Mouse (Mus musculus) midbrain, postnatal 0 days (tissue): ENCODE measurements at regions not wholly inside any gene's neighbourhood (a gene's known extent, or its start where the extent isn't known, plus 50 kb on each side); places are given as distances from the start of the nearest gene placed in this dataset.
A peak's percentile ranks its signal among the peaks of the same experiment; 100 is the strongest.
"Not testable (repeated sequence)": the region's sequence is repeated elsewhere in the genome, so short reads cannot be mapped to it uniquely, and the experiment has no call there.

Source experiments
- ATAC-seq: fragments of 200-750 bp; cut with Nextera tagmentation; 2 replicates; pipeline ENCODE4 v1.8.0; 2017; ENCODE audit warnings: moderate number of reproducible peaks, mild to moderate bottlenecking, moderate TSS enrichment, moderate library complexity; ENCODE audit not compliant: low FRiP score
- DNase-seq: peaks from one replicate; pipeline ENCODE4 v3.0.0-alpha.2; 2015; ENCODE audit warnings: low spot score
- H3K27ac ChIP-seq: fragments of 300-500 bp; sonication (generic); 2 replicates; pipeline ENCODE4 v1.5.1; 2014; ENCODE audit warnings: low read depth, mild to moderate bottlenecking, low read length, mixed read lengths
- H3K27me3 ChIP-seq: fragments of 300-500 bp; sonication (generic); 2 replicates; pipeline ENCODE4 v1.6.1; 2014; ENCODE audit warnings: low read length, control low read depth, mixed read lengths; ENCODE audit not compliant: insufficient read depth
- H3K36me3 ChIP-seq: fragments of 300-500 bp; sonication (generic); 2 replicates; pipeline ENCODE4 v1.6.1; 2014; ENCODE audit warnings: low read length, control low read depth, mixed read lengths; ENCODE audit not compliant: insufficient read depth
- H3K4me1 ChIP-seq: fragments of 300-500 bp; sonication (generic); 2 replicates; pipeline ENCODE4 v1.6.1; 2014; ENCODE audit warnings: mild to moderate bottlenecking, control low read depth, antibody characterized with exemption, low read length, mixed read lengths; ENCODE audit not compliant: insufficient read depth
- H3K4me2 ChIP-seq: fragments of 300-500 bp; sonication (generic); 2 replicates; pipeline ENCODE4 v1.6.1; 2014; ENCODE audit warnings: low read depth, mild to moderate bottlenecking, low read length, mixed read lengths; ENCODE audit not compliant: poor library complexity, severe bottlenecking
- H3K4me3 ChIP-seq: fragments of 300-500 bp; sonication (generic); 2 replicates; pipeline ENCODE4 v1.5.1; 2014; ENCODE audit warnings: low read depth, mild to moderate bottlenecking, low read length, moderate library complexity
- H3K9ac ChIP-seq: fragments of 300-500 bp; sonication (generic); replicated peaks from 2 replicates; pipeline ENCODE4 v1.6.1; 2014; ENCODE audit warnings: mild to moderate bottlenecking, low read length, moderate library complexity, mixed read lengths; ENCODE audit not compliant: poor library complexity, severe bottlenecking
- H3K9me3 ChIP-seq: fragments of 300-500 bp; sonication (generic); 2 replicates; pipeline ENCODE4 v1.6.1; 2016; ENCODE audit warnings: low read length, control low read depth
- CTCF ChIP-seq: IDR thresholded peaks from 2 replicates; pipeline ENCODE4 v1.5.1; 2016; ENCODE audit warnings: antibody characterized with exemption, mild to moderate bottlenecking
- WGBS: fragments of 180-500 bp; shearing (Covaris S2); extraction: QIAGEN DNeasy Blood & Tissue Kit; methylation state at CpG from one replicate; pipeline ENCODE4 v1.1.7; 2014; 5-methylcytosine and 5-hydroxymethylcytosine counted together

DNA sequence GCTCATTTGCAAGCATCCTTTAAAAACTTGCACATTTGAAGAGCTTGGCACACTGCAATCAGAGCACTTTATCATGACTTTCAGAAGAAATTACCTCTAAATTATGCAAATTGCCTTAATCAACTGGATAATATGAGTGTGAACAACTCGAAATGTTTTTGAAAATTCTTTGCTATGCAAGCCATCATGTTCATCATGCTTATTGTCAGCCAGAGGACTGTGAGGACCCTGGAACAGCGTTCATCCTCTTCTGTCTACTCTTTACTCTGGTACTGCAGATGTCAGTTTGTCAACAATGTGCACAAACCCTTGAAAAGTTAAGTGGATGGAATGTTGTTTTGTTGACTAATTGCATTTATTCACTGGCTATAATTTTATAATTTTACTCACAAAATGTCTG lies 1899.9 kb upstream of the Slc39a10 start:
- Histone ChIP-seq H3K4me1 (no peaks in the 10 kb centered on the region), H3K36me3 (no peaks in the 10 kb centered on the region), H3K27ac (no peak overlapping the region), H3K4me2 (no peak overlapping the region), H3K27me3 (no peaks in the 10 kb centered on the region), H3K9me3 (no peaks in the 10 kb centered on the region), H3K9ac (no peak overlapping the region), H3K4me3 (no peak overlapping the region)
- WGBS, result 84% methylated on average over 2 of the region's 2 CpGs
- ATAC-seq, result no peak
- DNase-seq, result no peak
- TF ChIP-seq CTCF, result no peak

GRCm38 (mm10) chr1:48753252-48753755 lies 1860.7 kb upstream of the Slc39a10 start:
- Histone ChIP-seq H3K4me1 (no peaks in the 10 kb centered on the region), H3K4me3 (no peak overlapping the region), H3K36me3 (no peaks in the 10 kb centered on the region), H3K27ac (no peak overlapping the region), H3K9ac (no peak overlapping the region), H3K27me3 (no peaks in the 10 kb centered on the region), H3K9me3 (no peaks in the 10 kb centered on the region), H3K4me2 (no peak overlapping the region)
- no peak for TF ChIP-seq CTCF
- DNase-seq (peak; percentile 8), ATAC-seq (no peak)
- 52% methylated on average over 4 of the region's 4 CpGs for WGBS

GRCm38 (mm10) chr1:48733580-48733979 lies 1840.9 kb upstream of the Slc39a10 start:
- no peak for ATAC-seq
- 89% methylated on average over 2 of the region's 2 CpGs for WGBS

GRCm38 (mm10) chr1:48708606-48709005 lies 1816.0 kb upstream of the Slc39a10 start:
- H3K9me3 ChIP-seq, H3K27me3 ChIP-seq, H3K36me3 ChIP-seq, H3K4me3 ChIP-seq, H3K9ac ChIP-seq, H3K4me1 ChIP-seq, DNase-seq, H3K27ac ChIP-seq, H3K4me2 ChIP-seq, ATAC-seq: not testable (repeated sequence)
- WGBS, result 98% methylated on average over 3 of the region's 3 CpGs

More at GRCm38 (mm10) chr1:48733580-48733979, 1840.9 kb upstream of the Slc39a10 start:
- no peak for TF ChIP-seq CTCF
- Histone ChIP-seq H3K36me3 (no peaks in the 10 kb centered on the region), H3K27me3 (no peaks in the 10 kb centered on the region), H3K4me3 (no peak overlapping the region), H3K4me2 (no peak overlapping the region), H3K9me3 (no peaks in the 10 kb centered on the region), H3K9ac (no peak overlapping the region), H3K27ac (no peak overlapping the region), H3K4me1 (no peaks in the 10 kb centered on the region)
- DNase-seq, result peak; percentile 55
